Mouse (Mus musculus) megakaryocyte, embryonic 14.5 days (primary cell): Measurements from ENCODE around the gene Asic2.

ENCODE experiments used
- FLI1 ChIP-seq: IDR thresholded peaks from 2 replicates; pipeline ENCODE4 v1.6.1; 2012; ENCODE audit warnings: low read length, inconsistent platforms, mixed read lengths
- GATA1 ChIP-seq: IDR thresholded peaks from 3 replicates; pipeline ENCODE4 v1.6.1; 2012; ENCODE audit warnings: mixed read lengths, low read length, inconsistent platforms, borderline replicate concordance

GRCm38 (mm10) chr11:81592776-81593175 lies 375.5 kb downstream of the Asic2 start:
- TF ChIP-seq GATA1 (no peak), FLI1 (no peak)
